Mouse (Mus musculus) kidney, adult 2 months (tissue): ENCODE results near the gene Foxn3.

Experiments
- CTCF ChIP-seq: fragments of 200-500 bp; conservative IDR thresholded peaks from 2 replicates; pipeline ENCODE4 v1.5.1; 2011; ENCODE audit warnings: low read depth, mild to moderate bottlenecking, control low read depth, low read length, moderate library complexity, mixed read lengths; ENCODE audit not compliant: insufficient read depth, insufficient read length
- POLR2A ChIP-seq: fragments of 200-500 bp; IDR thresholded peaks from one replicate; pipeline ENCODE4 v1.6.1; 2011; ENCODE audit warnings: low read depth, low read length, control low read depth

DNA sequence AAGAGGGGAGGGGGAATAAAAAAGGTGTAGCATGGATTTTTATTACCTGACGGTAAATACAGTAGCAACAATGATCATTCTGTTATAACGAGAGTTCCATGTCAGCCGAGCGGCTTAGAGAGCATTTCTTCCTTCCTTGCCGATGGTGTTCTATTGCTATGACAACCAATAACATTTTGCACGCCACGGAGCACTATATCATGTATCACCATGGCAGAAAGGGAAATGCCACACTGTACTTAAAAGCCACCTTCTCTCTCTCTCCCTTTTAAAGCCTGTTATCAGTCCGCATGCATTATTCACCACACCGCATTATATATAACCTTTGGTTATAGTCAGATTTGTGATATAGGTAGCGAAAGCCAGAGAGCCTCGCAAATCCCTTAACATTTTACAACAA lies 323.6 kb downstream of the Foxn3 start:
- no peak for TF ChIP-seq CTCF
- TF ChIP-seq POLR2A = no peak
